Mouse (Mus musculus) leukemia stem cell, adult 10-12 weeks (primary cell): ENCODE data around the gene Gm30302. TPM values are rescaled to one million over a fixed set of nuclear protein-coding genes. Genes with fewer than 3 reads are reported as not detected.

ENCODE experiments used
- polyA plus RNA-seq: library from polyadenylated mRNA; stranded (reverse); fragments of >175 nt; gene quantifications from 2 replicates; pipeline ENCODE4 v1.2.3, GENCODE M21; 2012; ENCODE audit warnings: low replicate concordance

Gene Gm30302
- not detected in 2 replicates for polyA plus RNA-seq

DNA sequence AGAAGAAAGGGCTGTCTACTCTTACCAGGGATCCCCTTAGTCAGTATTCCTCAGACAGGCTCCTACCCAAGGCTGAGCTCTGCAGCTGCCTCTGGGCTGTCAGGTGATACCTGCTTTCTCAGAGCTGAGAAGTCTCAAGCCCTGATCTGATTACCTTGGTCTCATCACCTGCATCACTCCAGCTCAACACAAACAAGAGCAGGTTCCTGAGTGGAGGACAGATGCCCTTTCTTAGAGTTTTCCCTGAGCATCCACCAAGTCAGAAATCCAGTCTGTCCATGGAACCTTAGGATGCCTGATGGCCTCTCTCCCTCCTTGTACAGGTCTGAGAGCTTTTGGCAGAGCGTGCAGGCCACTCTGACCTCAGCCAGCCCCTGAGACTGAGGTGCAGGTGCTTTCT, at the start of gene Gm30302:
Gene Gm30302, minus strand, starts transcription at position 101 of the 400 bp plus-strand sequence.

Other genes starting within 250 kb of the Gm30302 start
- gene Omd, start 216.5 kb downstream of the Gm30302 start, polyA plus RNA-seq: not detected in 2 replicates
- gene Ogn, start 191.0 kb downstream of the Gm30302 start, polyA plus RNA-seq: not detected in 2 replicates
- gene Cenpp, start 146.2 kb downstream of the Gm30302 start, polyA plus RNA-seq: 6.2 and 7.2 TPM in 2 replicates
- gene Nol8, start 145.9 kb downstream of the Gm30302 start, polyA plus RNA-seq: 0.16 and 1.4 TPM in 2 replicates
- 4.9 and 25.5 TPM in 2 replicates for gene Iars, start 116.9 kb downstream of the Gm30302 start, polyA plus RNA-seq